Mouse (Mus musculus): ENCODE data around the gene Hoxa3.

DNA sequence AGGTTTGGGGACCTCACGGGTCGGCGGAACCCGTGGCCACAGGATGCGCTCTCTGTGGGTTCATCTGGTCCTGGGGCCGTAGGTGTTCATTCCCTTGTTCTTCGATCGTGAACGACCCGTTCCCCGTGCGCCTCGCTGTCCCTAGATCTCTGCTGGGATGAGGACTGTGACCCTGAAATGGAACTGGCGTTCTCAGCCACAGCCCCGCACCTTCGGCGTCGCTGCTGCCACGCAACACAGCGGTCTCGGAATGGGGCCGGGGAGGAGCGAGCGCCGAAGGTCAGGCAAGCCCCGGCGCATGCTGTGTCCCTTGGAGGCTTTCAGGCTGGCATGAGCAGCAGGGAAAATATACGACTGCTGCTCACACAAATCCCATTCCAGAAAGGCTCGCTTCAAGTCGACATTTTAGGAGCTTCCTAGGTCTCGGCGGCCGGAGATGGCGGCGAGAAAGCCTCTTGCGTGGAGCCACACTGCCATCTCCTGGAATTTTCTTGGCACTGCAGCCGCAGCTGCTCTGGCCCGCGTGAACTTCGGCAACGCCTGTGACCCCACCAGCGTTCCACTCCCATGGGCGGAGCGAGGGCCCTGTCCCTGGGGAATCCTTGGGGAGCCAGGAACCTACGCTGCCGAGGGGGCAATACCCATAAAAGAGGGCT is 8.3 kb upstream of the Hoxa3 start, which contains the start of gene Hoxa7:
- TF ChIP-seq CTCF (IDR thresholded peaks at IDR 0.05; ENCODE audit: insufficient read depth, low read depth, low read length) = peak; percentile 98
- no peak for TF ChIP-seq POLR2A (IDR thresholded peaks at IDR 0.05; ENCODE audit: insufficient read depth, low read depth, low read length)

Data from olfactory bulb, adult 2 months (tissue).